15 mouse cellular contexts compared by ENCODE assay signal in the genomic region with DNA sequence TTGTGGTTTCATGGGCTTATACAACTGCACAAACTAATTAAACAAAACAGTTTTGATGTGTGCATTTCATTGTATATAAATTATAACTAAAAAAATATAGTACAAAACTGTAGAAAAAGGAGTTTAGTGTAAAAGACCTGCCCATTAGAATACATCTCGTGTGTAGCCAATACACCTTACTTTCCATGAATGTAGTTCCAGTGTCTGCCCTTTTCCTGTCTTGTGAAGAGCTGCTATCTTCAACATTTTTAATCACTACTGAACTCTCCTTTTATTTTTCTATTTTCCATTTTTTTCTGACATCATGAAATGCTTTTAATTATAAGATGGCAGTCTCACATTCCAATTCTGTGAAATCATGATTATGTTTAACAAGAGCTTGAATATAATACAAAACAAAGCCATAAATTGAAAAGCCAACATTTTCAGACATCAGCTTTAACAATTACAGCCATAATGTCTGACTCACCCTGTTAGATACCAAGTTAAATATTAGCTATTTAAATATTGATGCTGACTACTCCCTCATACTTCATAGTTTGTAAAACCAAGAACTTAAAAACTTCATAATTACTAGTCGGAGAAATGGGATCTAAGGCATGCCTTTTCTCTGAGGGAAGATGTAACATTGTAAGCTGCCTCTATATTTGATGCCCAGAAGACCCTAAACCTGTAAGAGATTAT.
"Had no signal": no experiment of that assay in that cellular context is flagged by ENCODE, and none has a peak within 500 bp of the region (broad histone marks: within the 10 kb centered on the region; RNA-seq: fewer than 3 reads in every experiment).

No protein-coding gene starts in this region.

- DNase-seq: retina, postnatal 1 day; right cerebral cortex, adult 18-20 months; right cerebral cortex, postnatal 14 days; right cerebral cortex, postnatal 25 days; right cerebral cortex, postnatal 4 days; spleen, adult 18-20 months; thymus, adult 18-20 months; thymus, adult 2 months; thymus, postnatal 14 days; thymus, postnatal 25 days; thymus, postnatal 36 days; thymus, postnatal 4 days had no signal

- H3K27ac ChIP-seq: neural tube, embryonic 15.5 days; stomach, embryonic 15.5 days; stomach, postnatal 0 days had no signal

- H3K4me3 ChIP-seq: neural tube, embryonic 15.5 days; stomach, embryonic 15.5 days had no signal

- H3K9me3 ChIP-seq: neural tube, embryonic 15.5 days; stomach, embryonic 15.5 days had no signal

- H3K4me2 ChIP-seq: neural tube, embryonic 15.5 days; stomach, embryonic 15.5 days had no signal

- H3K27me3 ChIP-seq: neural tube, embryonic 15.5 days; stomach, embryonic 15.5 days had no signal

- H3K9ac ChIP-seq: neural tube, embryonic 15.5 days; stomach, embryonic 15.5 days had no signal

- H3K4me1 ChIP-seq: neural tube, embryonic 15.5 days; stomach, embryonic 15.5 days had no signal

- H3K36me3 ChIP-seq: neural tube, embryonic 15.5 days; stomach, embryonic 15.5 days had no signal
